Mouse (Mus musculus) intestine, embryonic 14.5 days (tissue): ENCODE data around the gene Pepd. TPM values are rescaled to one million over a fixed set of nuclear protein-coding genes. Genes with fewer than 3 reads are reported as not detected.

Source experiments
- ATAC-seq: fragments of 200-750 bp; cut with Nextera tagmentation; replicated peaks from 2 replicates; pipeline ENCODE4 v1.8.0; 2017; ENCODE audit warnings: low read depth, moderate number of reproducible peaks, moderate TSS enrichment, moderate library complexity; ENCODE audit not compliant: low FRiP score, low TSS enrichment
- DNase-seq: peaks from one replicate; pipeline ENCODE4 v3.0.0-alpha.2; 2018; ENCODE audit warnings: low spot score
- H3K27ac ChIP-seq: fragments of 300-500 bp; sonication (generic); 2 replicates; pipeline ENCODE4 v1.5.1; 2014; ENCODE audit warnings: low read depth, mild to moderate bottlenecking, control low read depth
- H3K27me3 ChIP-seq: fragments of 300-500 bp; sonication (generic); replicated peaks from 2 replicates; pipeline ENCODE4 v1.6.1; 2014; ENCODE audit warnings: low read length, control low read depth; ENCODE audit not compliant: control insufficient read depth, insufficient read depth
- H3K36me3 ChIP-seq: fragments of 300-500 bp; sonication (generic); 2 replicates; pipeline ENCODE4 v1.6.1; 2014; ENCODE audit warnings: low read length, control low read depth; ENCODE audit not compliant: control insufficient read depth, insufficient read depth
- H3K4me1 ChIP-seq: fragments of 300-500 bp; sonication (generic); replicated peaks from 2 replicates; pipeline ENCODE4 v1.6.1; 2014; ENCODE audit warnings: low read length, control low read depth, mixed read lengths; ENCODE audit not compliant: control insufficient read depth, insufficient read depth
- H3K4me2 ChIP-seq: fragments of 300-500 bp; sonication (generic); 2 replicates; pipeline ENCODE4 v1.6.1; 2014; ENCODE audit warnings: low read length
- H3K4me3 ChIP-seq: fragments of 300-500 bp; sonication (generic); 2 replicates; pipeline ENCODE4 v1.5.1; 2014; ENCODE audit warnings: low read depth, low read length, control low read depth, mixed read lengths
- H3K9ac ChIP-seq: fragments of 300-500 bp; sonication (generic); 2 replicates; pipeline ENCODE4 v1.6.1; 2014; ENCODE audit warnings: mild to moderate bottlenecking, low read length
- H3K9me3 ChIP-seq: fragments of 300-500 bp; sonication (generic); 2 replicates; pipeline ENCODE4 v1.6.1; 2016; ENCODE audit warnings: low read length, control low read depth; ENCODE audit not compliant: control insufficient read depth
- WGBS: fragments of 180-500 bp; shearing (Covaris S2); extraction: QIAGEN DNeasy Blood & Tissue Kit; methylation state at CpG from one replicate; pipeline ENCODE4 v1.1.7; 2014; 5-methylcytosine and 5-hydroxymethylcytosine counted together
- polyA plus RNA-seq: library from polyadenylated mRNA; unstranded; fragments of >200 nt; fragmentation: Nextera tagmentation; extraction: Ambion mirVana; gene quantifications from 2 replicates; pipeline ENCODE4 v1.2.1, GENCODE M21; 2014

Pepd gene
- polyA plus RNA-seq, 1 experiment from 2014 or later, result 80.3 TPM

DNA sequence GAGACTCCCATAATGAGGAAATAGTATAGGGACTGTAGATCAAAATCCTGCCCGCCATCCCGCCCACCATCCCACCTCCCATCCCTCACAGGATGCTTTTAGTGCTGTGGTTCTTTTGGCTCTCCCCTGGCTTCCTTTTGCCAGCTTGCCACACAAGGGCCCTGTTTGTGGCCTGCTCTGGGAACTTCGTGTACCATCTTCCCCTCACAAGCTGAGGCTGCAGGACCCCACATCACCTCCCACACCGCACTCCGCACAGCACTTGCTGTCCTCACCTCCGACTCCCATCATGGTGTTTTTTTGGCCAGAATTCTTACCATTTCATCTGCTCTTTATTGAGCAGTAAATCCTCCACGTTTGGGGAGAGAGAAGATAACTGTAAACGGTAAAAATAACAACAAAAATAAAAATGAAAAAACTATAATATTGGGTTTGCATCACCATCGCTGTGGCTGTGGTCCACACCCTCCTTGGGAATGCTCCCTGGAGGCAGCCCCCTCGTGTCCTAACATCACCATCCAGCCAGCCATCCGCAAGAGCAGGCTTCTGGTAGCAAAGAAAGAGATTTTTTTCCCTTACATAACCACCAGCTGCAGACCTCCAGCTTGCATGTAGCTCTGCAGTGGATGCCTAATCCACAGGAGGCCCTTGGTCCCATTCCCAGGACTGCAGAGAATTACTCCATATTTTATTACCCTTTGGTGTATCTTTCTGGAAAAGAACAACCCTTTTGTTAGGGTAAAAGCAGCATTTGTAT is 51.9 kb downstream of the Pepd start:
- H3K4me1 ChIP-seq, result no peaks in the 10 kb centered on the region
- no peak overlapping the region for H3K9ac ChIP-seq
- no peaks in the 10 kb centered on the region for H3K27me3 ChIP-seq
- no peaks in the 10 kb centered on the region for H3K9me3 ChIP-seq
- H3K4me2 ChIP-seq, result no peak overlapping the region
- no peak overlapping the region for H3K27ac ChIP-seq
- no peak overlapping the region for H3K4me3 ChIP-seq
- 86% methylated on average over 11 of the region's 11 CpGs for WGBS
- no peak for DNase-seq
- no peaks in the 10 kb centered on the region for H3K36me3 ChIP-seq
- no peak for ATAC-seq

DNA sequence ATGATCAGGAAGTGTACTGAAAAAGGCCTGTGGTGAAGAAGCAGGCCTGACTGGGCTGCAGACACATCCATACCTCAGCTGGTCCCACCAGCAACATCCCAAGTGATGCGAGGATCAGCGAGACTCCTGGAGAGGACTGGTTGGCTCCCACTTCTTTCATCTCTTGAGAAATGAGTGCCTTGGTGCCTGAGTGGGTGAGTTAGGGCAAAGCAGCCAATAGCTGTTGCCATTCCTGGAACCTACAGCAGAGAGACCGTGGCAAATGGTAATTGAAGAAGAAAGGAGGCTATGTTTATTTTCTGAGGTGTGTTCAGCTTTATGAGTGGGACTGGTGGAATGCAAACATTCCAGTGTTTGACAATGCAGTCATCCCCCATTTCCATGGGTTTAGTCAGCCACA is 55.2 kb downstream of the Pepd start:
- H3K36me3 ChIP-seq, result peaks cover 20% of the 10 kb centered on the region
- H3K27me3 ChIP-seq, result no peaks in the 10 kb centered on the region
- H3K4me1 ChIP-seq, result no peaks in the 10 kb centered on the region
- no peak overlapping the region for H3K4me2 ChIP-seq
- DNase-seq, result no peak
- no peak overlapping the region for H3K9ac ChIP-seq
- H3K9me3 ChIP-seq, result 0 out of 2 replicates have a peak, but pooled peaks cover 5% of the 10 kb centered on the region
- 41% methylated on average over 3 of the region's 3 CpGs for WGBS
- no peak overlapping the region for H3K27ac ChIP-seq
- no peak overlapping the region for H3K4me3 ChIP-seq
- ATAC-seq, result peak; percentile 54; the same call in 1 of the 2 replicates

DNA sequence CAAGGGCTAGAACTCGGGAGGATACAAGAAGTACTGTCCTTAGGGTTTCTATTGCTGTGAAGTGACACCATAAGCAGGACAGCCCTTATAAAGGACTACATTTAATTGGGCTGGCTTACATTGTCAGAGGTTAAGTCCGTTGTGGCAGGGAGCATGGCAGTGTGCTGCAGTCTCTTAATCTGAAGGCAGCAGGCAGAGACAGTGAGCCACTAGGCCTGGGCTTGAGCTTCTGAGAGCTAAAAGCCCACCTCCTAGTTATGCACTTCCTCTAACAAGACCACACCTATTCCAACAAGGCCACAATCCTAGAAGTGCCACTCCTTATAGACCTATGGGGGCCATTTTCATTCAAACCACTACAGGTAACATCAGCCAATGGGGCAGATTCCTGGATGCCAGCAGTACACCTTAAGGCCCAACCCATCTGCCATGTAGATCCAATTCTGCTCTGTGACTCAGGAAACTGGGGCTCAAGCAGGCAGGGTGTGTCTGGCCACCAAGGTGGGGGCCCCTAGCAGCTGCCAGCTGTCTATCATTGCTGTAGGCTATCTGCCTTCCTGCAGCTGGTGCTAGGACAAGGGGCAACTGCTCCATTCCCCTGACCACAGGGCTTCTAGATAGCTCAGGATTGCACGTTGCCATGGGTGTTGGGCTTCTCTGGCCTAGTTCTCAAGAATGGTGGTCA is 56.7 kb downstream of the Pepd start:
- Histone ChIP-seq H3K36me3 (peaks cover 20% of the 10 kb centered on the region), H3K9ac (no peak overlapping the region), H3K4me3 (no peak overlapping the region), H3K27ac (no peak overlapping the region), H3K4me2 (no peak overlapping the region), H3K4me1 (no peaks in the 10 kb centered on the region), H3K27me3 (no peaks in the 10 kb centered on the region), H3K9me3 (0 out of 2 replicates have a peak, but pooled peaks cover 5% of the 10 kb centered on the region)
- DNase-seq (no peak), ATAC-seq (0 out of 2 replicates have a peak, but pooled peaks have one; percentile 30)
- WGBS, result 86% methylated on average over 3 of the region's 3 CpGs

DNA sequence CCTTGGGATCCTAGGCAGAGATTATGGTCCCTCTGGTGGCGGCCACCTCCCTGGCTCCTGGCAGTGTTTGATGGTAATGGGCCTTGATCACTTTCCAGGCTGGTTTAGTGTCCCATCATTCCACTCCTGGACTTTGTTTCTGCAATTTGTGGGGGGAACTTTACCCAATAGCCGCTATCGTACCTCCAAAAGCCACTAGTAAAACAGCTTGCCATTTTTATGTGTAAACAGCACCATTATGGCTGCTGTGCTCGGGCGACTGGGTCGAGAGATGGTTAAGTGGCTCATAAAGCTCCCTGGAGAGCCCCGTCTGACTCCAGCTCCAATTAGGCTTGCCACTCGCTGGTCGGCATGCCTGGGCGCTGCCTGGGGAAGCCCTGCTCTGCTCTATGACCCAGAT is 59.6 kb downstream of the Pepd start:
- H3K4me3 ChIP-seq, result no peak overlapping the region
- no peaks in the 10 kb centered on the region for H3K27me3 ChIP-seq
- 59% methylated on average over 10 of the region's 10 CpGs for WGBS
- 0 out of 2 replicates have a peak, but pooled peaks cover 5% of the 10 kb centered on the region for H3K9me3 ChIP-seq
- no peak for ATAC-seq
- no peaks in the 10 kb centered on the region for H3K4me1 ChIP-seq
- no peak overlapping the region for H3K4me2 ChIP-seq
- H3K27ac ChIP-seq, result no peak overlapping the region
- peaks cover 20% of the 10 kb centered on the region for H3K36me3 ChIP-seq
- no peak overlapping the region for H3K9ac ChIP-seq
- no peak for DNase-seq

DNA sequence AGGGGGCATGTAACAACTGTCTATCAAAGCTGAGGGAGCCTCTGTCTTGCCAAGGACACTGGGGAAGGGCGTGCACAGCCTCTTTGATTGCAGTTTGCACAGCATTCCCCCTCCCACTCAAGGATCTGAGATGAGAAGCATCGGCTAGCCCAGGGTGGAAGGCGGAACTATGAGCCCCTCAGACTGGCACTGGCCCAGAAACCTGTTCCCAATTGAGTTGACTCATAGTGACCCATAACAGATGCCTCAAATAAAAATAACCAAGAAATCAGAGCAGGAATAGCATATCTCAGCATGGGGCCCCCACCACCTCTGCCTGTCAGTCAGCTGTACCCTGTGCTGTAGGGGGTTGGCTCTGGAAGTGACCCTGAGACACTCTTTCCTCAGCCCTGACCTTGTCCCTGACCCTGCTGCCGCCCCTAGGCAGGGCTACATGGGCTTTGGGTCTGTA is 60.8 kb downstream of the Pepd start:
- H3K4me1 ChIP-seq, result no peaks in the 10 kb centered on the region
- ATAC-seq (no peak), DNase-seq (no peak)
- peaks cover 20% of the 10 kb centered on the region for H3K36me3 ChIP-seq
- H3K27me3 ChIP-seq, result no peaks in the 10 kb centered on the region
- H3K9ac ChIP-seq, result no peak overlapping the region
- 48% methylated on average over 4 of the region's 4 CpGs for WGBS
- no peak overlapping the region for H3K4me3 ChIP-seq
- H3K27ac ChIP-seq, result no peak overlapping the region
- 0 out of 2 replicates have a peak, but pooled peaks cover 5% of the 10 kb centered on the region for H3K9me3 ChIP-seq
- H3K4me2 ChIP-seq, result no peak overlapping the region

DNA sequence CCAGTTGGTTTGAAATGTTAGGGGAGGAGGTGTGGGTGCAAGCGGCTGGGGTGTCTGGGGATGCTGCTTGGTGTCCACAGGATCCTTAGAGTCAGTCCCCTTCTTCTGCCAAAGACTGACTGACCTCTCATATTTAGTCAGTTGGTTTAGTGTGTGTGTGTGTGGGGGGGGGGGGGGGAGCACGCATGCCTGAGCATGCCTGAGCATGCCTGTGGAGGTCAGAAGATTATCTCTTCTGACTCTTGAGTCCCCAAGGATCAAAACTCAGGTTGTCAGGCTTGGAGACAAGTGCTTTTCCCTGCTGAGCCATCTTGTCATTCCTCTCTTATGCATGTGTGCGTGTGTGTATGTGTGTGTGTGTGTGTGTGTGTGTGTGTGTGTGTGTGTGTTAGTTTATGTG is 61.7 kb downstream of the Pepd start:
- no peaks in the 10 kb centered on the region for H3K4me1 ChIP-seq
- no peak overlapping the region for H3K4me2 ChIP-seq
- H3K27me3 ChIP-seq, result no peaks in the 10 kb centered on the region
- 85% methylated on average over 3 of the region's 3 CpGs for WGBS
- peaks cover 20% of the 10 kb centered on the region for H3K36me3 ChIP-seq
- ATAC-seq, result no peak
- no peak for DNase-seq
- H3K4me3 ChIP-seq, result no peak overlapping the region
- H3K27ac ChIP-seq, result no peak overlapping the region
- H3K9me3 ChIP-seq, result 0 out of 2 replicates have a peak, but pooled peaks cover 5% of the 10 kb centered on the region
- no peak overlapping the region for H3K9ac ChIP-seq

DNA sequence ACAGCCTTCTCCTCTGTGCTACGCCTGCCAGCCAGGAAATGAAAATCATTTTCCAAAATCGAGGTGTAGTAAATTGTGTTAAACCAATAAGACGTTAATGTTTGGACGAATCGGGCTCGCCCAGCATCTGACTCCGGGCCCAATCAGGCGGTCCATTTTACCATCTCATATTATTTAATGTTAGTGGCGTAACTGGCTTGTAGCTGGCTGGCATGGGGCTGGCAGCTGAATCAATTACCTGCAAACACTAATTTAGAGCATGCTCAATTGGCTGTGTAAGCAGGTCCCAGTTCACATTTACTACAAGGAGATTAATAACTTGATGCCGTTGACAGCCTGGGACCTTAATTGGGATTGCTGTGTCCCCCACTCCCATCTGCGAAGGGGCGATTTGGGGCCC is 63.7 kb downstream of the Pepd start:
- H3K9ac ChIP-seq, result no peak overlapping the region
- no peaks in the 10 kb centered on the region for H3K9me3 ChIP-seq
- ATAC-seq (no peak), DNase-seq (no peak)
- no peak overlapping the region for H3K4me3 ChIP-seq
- no peaks in the 10 kb centered on the region for H3K27me3 ChIP-seq
- WGBS, result 91% methylated on average over 12 of the region's 12 CpGs
- no peak overlapping the region for H3K4me2 ChIP-seq
- peaks cover 11% of the 10 kb centered on the region; the same call in 1 of the 2 replicates for H3K36me3 ChIP-seq
- no peak overlapping the region for H3K27ac ChIP-seq
- no peaks in the 10 kb centered on the region for H3K4me1 ChIP-seq

DNA sequence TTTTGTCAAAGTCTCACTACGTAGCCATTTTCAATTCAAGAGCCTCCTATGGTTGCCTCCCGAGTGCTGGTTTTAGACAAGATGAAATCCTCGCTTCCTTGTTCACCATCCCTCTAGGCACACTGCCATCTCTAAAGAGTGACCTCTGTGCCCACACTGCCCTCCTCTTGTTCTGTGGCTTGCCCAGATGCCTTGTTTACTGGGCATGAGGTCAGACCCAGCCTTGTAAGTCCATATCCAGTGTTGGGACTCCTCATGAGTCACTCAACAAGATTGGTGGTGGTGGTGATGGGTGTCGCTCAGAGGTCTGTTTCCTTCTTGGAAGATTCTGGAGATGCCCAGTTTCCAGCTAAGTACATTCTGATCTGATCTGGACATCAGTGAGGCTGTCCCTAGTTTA is 65.2 kb downstream of the Pepd start:
- no peak overlapping the region for H3K27ac ChIP-seq
- H3K27me3 ChIP-seq, result no peaks in the 10 kb centered on the region
- no peak overlapping the region for H3K4me2 ChIP-seq
- H3K36me3 ChIP-seq, result 0 out of 2 replicates have a peak, but pooled peaks cover 4% of the 10 kb centered on the region
- no peak for ATAC-seq
- no peak overlapping the region for H3K9ac ChIP-seq
- no peaks in the 10 kb centered on the region for H3K9me3 ChIP-seq
- H3K4me3 ChIP-seq, result no peak overlapping the region
- 90% methylated on average over 4 of the region's 4 CpGs for WGBS
- no peak for DNase-seq
- no peaks in the 10 kb centered on the region for H3K4me1 ChIP-seq
